Mouse (Mus musculus): ENCODE data around the gene Ing1.

The Ing1 gene

DNA sequence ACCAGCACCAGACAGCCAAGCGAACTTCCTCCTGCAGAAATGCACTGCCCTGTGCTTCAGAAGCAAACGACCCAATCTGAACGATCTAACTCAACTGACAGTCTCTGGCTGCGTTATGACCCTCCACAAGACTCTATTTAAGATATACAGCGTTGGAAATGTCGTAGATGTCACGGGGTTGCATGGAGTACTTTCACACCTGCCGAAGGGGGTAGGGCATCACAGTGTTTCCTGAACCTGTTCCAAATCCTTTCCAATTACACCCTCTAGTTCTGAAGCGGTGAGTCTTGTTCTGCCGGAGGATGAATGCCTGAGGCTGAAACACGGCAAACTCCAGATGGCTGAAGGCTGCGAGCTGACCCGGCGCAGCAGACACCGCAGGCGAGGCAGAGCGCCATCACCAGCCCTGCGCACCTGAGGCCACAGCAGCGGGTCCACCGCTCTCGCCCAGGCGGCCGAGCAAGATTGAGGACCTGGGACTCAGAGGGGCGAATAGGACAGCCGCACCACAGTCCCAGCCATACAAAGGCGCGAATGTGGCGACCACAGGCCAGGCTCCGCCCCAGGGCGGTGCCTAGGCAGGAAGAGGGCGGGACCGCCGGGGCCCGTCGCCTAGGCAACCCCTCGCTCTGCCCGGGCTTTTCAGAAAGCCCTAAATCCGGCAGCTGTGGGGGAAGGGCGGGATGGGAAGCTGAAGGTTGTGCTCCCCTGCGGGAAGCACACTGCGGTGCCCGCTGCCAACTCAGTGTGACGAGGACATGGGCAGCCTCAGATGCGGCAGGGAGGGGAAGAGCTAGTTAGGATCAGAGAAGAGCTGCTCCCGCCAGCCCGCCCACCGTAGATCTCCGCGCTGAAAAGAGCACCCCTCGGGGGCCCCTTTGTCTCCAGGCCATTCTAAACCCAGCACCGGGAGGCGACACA, at the start of gene Ing1:
Gene Ing1, plus strand, starts transcription at position 773 of the 921 bp plus-strand sequence.
- DNase-seq, result peak; percentile 96 to 97

DNA sequence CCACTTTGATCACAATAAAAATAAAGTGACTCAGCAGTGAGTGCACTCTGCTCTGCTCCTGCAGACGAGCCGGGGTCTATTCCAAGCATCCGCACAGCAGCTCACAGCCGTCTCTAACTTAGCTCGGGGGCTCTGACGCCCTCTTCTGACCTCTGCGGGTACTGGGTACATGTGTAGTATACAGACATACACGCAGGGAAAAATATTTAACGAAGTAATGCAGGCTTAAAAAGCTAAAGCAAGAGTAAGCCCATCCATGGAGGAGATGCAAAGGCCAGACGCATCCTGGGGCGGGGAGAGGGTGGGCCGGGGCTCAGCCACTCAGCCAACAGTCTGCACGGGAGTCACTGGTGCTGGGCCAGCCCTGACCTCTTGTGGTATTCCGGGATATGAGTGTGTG, 49.3 kb upstream of the Ing1 start:
- DNase-seq, result no peak

DNA sequence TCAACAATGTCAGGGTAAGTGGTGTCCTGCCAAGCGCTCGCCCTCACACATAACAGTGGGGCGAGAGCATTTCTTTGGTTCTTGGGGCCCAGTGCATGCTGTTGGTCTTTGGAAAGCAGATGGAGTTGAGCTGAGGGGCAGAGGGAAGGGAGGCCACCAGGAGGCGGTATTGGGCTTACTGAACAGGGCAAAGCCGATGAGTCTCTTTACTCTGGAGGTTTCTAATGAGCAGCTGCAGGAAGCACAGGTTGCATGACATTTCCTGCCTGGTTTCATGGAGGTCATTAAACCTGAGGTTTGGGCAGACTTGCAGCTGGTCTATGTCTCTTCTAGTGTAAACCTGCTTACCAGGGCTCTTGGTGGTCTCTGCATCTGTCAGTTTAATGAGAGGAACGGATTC, 48.6 kb upstream of the Ing1 start:
- DNase-seq, result peak; percentile 36 to 63

DNA sequence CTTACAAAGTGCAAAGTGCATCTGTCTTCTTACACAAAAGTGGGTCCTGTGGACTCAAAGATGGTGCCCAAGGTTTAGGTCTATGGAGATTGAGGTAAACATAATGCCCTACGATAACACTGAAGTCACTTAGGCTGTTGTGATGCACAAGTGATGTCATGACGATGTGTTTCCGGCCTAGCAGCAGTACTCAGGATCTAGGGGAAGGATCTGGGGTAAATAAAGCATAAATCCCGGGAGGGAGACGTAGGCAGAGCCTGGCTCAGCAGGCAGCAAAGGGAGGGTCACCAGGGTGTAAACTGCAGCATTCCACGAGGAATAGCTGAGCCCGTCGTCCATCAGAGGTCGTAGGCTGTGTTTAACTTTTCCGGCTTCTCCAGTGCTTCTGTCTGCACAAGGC, 46.5 kb upstream of the Ing1 start:
- DNase-seq, result no peak

DNA sequence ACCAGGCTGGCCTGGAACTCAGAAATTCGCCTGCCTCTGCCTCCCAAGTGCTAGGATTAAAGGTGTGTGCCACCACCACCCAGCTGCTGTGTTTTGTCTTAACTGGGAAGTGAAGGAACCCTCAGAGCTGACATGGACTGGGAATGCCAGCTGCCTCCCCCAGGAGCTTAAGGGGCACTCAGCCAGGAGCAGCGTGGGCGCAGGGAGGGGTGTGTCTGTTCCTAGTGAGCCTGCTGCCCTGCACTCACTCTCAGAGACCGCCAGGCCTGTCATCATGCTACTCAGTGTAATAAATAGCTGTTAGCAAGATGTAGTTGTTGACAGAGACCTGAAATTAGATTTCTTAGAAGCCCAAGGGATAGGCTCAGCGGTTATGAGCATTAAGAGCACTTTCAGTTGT, 44.4 kb upstream of the Ing1 start:
- DNase-seq, result no peak

DNA sequence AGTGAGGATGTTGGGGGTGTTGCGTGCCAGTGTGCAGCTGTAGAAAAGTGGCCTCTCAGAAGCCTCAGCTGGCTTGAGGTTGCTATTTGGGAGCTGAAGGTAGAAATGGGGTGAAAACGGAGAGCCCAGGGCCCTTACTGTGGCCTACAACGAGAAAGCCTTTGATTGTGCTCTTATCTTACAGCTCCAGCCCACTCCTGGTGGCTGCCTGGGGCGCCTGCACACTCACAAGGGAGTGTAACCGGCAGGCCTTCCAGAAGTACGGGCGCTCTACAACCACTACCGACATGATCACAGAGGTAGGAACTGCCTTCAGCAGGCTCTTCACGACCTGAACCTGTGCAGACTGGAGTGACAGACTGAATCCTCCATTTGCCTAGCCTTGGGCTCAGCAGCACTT, 42.7 kb upstream of the Ing1 start:
- DNase-seq, result no peak

DNA sequence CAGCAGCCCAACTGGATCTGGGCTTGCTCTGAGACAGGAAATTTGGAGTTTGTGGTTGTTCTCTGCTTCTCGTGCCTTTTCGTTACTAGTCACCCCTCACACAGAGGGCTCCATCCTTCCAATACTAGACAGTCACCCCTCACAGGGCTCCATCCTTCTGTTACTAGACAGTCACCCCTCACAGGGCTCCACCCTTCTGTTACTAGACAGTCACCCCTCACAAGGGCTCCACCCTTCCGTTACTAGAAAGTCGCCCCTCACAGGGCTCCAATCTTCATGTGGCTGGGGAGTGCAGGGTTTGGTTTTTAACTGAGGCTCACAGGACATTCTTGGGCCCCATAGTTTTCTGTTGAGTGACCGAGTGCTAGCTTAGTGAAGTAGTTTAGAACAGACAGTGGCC, 42.1 kb upstream of the Ing1 start:
- no peak for DNase-seq

DNA sequence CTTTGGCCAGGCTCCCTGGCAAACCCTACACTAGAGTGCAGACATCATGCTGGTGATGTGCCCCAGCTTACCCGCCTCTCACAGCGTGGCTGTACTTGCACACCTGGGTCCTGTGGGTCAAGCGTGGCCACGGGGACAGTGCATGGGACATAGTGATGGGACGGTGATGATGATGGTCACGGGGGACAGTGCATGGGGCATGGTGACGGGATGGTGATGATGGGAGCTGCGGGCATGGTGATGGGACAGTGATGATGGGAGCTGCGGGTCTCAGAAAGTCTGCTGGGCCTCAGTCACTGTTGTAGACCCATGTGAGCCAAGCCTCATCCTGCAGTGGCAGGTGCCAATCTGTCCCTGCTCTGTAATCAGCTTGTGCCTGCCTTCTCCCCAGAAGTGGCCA, 39.1 kb upstream of the Ing1 start:
- no peak for DNase-seq

DNA sequence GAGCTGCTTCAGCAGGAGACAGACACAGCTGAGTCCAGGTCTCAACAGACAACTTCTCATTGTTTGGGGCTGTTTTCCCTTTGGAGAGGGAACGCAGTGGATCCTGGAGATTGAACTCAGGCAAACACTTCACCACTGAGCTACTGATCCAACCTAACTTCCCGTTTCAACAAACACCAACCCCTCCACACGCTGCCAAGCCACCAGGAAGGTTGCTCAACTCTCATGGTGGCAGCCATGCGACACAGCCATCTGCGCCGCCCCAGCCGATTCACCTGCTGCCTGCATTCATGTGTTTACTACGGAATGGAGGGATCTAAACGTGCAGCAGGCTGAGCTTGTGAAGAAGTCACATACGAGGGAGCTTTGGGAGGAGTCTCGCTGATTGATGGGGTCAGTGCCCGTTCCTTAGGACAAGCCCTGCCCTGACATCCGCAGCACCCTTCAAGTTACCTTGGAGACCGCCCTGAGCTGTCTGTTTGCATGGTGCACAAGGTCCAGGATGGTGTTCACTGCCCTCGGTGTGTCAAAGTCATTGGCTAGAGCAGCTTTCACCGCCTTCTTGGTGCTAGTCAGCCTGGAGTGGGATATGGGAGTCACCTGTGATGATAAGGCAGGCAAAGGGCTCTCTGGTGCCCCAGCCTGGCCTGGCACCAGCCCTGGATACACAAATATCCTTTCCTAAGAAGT, 37.9 kb upstream of the Ing1 start:
- DNase-seq, result no peak

DNA sequence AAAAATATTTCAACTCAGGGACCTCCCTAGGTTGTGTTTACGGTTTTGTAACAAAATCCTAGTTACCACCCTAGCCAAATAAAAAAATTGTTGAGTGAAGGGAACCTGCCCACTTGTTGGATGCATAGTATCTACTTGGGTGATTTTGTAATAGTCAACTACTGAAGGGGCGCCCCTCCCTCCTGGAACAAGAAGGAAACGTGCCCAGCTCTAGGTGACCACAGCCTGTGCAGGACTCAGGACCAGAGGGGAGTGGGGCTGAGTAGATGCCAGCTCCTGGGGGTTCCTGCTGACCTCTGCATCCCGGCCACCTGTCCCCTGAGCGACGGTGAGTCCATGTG, 37.3 kb upstream of the Ing1 start:
- no peak for DNase-seq

DNA sequence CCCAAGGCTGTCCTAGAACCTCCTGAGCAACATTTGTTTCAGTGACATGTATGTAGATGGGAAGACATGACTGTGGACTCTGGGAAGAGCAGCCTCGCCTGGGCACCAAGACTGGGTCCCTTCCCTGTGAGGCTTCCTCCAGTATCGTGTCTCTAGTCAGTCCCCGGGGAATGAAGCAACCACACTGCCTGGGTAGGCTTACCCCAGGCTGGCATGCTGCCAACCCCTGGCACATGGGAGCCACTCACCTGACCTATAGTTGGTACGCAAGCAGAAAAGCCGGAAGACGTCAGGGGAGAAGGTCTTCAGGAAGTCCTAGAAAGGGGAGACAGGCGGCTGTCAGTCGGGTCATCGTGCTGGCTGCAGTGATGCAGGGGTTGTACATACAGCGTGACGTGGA, 36.7 kb upstream of the Ing1 start:
- no peak for DNase-seq

DNA sequence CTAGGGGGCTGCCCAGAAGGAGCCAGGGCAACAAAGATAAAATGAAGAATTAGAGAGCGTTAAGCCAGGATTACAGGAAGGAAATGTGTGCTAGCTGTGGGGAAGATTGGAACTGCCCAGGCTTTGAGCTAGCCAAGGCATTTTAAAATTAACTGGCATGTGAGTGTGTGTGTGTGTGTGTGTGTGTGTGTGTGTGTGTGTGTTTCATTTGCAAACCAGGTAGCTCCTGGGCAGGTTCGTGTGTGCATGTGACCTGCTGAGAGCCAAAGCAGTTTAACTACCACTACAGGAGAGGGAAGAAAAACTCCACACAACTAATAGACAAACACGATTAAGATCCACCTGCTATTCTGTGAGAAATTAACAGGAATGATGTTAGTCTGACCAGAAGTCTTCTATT, 32.0 kb upstream of the Ing1 start:
- no peak for DNase-seq

DNA sequence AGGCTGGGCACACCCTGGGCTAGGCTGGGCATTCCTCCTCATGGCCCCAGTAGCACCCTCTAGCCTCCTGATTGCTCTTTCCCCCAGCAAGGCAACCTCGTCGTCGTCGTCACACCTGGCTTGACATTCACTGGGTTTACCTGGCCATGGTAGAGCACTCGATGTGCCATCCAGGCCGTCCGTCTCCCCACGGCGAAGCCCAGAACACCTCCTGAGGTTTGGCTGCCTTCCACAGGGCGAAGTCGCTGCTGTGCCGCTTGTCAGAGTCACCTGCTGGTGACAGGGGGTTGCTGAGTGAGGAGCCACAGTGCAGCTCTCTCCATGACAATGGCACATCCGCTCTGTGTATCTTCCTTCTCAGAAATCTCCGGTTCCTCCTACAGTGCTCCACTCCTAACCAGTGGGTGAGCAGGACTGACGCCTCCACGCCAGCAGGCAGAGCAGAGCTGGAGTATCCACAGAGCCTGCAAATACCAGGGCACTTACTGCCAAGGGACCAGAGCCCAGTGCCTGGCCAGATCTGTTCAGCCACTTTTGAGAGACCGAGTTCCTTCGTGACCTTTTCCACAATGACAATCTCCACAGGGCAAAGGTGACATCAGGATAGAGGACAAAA, 25.1 kb upstream of the Ing1 start:
- no peak for DNase-seq

DNA sequence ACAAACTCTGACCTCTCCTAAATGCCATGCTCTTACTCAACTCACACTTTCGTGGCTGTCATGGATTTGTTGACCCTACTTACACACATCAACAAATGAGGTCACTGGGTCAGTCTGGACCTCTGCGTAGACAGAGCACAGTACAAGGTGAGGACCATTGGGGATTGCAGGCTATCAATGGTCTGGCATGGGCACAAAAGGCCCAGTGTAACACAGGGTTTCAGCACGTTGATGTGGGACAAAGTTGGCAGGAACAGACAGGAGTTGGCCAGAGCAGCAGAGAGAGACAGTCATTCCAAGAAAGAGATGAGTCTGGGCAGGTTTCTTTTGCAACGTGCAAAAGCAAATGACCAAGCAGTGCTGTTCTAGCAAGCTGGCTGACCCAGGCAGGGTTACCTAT, 24.5 kb upstream of the Ing1 start:
- DNase-seq, result no peak

DNA sequence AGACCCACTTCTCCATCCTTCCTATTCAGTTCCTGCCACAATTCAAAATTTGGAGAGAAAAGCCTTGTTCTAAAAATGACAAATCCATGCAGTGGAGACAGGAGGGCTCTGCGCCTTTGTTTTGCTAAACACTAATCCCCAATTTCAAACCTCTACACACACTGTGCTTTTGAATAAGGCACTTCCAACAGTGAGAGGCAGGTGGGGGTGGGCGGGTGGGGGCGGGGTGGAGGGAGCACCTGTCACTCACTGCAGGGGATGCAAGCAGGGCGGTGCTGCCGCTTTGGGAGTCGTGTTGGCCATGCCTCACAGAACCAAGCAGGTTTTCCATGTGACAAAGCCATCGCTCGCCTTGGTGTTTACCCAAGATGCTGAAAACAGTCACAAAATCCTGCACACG, 20.9 kb upstream of the Ing1 start:
- DNase-seq, result no peak

DNA sequence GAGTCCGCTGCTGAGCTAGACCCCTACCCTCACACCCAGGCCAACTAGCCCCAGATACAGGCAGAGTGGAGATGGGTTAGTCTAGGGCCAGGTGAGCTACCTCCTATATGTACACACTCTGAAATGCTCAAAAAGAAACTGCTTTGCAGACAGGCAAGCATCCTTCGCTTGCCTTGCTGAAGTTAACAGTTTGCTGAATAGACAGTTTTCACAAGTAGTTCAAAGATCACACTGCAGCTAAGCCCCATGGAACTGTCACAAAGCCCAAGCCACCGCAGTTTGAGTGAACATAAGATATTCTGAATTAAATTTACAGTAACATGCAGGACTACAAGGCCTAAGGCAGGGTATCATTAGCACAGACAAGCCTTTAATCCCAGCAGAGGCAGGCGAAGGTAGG, 16.3 kb upstream of the Ing1 start:
- DNase-seq, result no peak

DNA sequence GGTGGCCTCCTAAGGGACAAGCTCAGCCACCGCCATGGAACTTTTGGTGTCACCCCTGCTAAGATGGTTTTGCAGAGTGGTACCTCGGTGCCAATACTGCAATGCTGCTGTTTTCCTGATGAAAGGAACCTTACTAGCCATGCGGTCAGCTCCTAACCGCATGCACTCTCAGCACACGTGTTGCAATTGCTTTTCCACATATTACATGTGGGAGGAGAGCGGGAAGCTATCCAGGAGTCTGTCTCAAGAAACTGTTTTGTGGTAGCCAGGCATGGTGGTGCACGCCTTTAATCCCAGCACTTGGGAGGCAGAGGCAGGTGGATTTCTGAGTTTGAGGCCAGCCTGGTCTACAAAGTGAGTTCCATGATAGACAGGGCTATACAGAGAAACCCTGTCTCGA, 15.2 kb upstream of the Ing1 start:
- no peak for DNase-seq

DNA sequence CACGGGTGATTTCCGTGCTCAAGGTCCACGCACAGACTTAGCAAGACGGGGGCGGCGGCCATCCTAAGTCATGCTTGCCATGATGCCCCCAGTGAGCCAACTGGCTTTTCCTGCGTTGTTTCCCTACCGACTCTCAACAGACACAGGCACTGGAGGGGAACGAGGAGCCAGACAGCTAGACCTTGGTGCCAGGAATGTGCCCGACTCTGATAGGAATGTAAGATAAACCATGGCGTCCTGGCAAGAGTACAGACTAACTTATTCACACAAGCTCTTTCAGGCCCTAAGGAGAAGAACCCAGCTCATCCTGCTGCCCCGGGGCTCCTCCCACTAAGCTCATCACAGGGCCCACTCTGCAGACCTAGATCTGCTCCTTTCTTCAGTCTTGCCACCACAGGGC, 13.3 kb upstream of the Ing1 start:
- no peak for DNase-seq

DNA sequence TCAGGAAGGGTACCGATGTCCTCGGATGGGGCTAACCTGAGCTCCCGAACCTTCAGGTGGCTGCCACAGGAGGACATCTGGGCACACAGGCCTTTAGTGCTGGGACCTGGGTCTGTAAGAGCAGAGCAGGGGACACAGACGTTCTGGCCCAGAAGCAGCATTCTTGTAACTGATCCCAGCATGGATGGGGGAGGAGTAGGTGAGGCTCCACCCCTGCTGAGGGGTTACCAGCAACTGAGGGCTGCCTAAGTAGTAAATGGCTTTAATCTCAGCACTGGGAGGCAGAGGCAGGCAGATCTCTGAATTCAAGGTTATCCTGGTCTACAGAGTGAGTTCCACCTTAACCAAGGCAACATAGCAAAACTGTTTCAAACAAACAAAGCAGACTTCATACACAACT, 12.5 kb upstream of the Ing1 start:
- no peak for DNase-seq

DNA sequence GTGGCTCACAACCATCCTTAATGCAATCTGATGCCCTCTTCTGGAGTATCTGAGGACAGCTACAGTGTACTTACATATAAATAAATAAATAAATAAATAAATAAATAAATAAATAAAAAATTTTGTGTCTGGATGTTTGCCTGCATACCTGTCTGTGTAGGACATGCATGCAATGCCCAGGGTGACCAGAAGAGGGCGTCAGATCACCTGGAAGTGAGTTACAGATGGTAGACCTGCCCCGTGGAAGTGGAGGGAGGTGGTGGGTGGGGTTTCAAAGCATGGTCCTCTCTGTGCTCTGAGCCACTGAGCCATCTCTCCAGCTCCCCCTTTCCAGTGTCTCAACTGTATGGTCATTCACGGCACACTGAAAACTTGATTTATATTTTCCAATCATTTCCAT, 11.0 kb upstream of the Ing1 start:
- peak; percentile 44 to 72 for DNase-seq

DNA sequence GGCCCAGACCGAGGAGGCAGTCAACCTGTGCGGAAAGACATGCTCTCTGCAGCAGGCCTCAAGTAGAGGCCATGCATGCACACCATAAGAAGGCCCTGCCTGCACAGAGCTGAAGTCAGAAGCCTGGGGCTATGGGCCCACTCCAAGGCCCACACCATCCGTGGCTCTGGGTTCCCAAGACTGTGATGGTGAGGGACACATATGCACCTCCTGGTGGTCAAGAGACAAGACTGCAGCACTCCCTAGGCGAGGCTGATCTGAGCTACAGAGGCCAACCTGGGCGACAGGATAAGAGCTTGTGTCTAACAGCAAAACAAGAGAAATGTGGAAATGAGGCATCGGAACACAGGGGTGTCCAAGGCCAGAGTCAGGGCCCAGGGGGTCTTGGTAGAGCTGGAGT, 8.3 kb upstream of the Ing1 start:
- no peak for DNase-seq

DNA sequence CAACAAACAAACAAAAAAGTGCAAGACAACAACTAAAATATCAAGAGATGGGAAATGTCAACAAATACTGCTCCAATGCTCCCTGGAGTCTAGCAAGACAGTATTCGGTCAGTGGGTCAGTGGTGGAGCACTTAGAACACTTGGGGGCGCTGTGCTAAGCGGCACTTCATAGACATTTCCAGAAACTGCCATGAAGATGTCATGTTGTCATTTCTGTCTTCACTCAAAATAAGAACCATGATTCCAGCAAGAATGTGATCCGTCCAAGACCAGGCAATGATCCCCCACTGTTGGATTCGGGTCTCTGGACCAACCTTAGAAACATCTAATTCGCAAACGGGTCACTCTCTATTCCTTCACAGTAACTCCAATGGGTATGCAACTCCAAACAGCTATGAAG, 5.7 kb upstream of the Ing1 start:
- peak; percentile 29 to 57 for DNase-seq

DNA sequence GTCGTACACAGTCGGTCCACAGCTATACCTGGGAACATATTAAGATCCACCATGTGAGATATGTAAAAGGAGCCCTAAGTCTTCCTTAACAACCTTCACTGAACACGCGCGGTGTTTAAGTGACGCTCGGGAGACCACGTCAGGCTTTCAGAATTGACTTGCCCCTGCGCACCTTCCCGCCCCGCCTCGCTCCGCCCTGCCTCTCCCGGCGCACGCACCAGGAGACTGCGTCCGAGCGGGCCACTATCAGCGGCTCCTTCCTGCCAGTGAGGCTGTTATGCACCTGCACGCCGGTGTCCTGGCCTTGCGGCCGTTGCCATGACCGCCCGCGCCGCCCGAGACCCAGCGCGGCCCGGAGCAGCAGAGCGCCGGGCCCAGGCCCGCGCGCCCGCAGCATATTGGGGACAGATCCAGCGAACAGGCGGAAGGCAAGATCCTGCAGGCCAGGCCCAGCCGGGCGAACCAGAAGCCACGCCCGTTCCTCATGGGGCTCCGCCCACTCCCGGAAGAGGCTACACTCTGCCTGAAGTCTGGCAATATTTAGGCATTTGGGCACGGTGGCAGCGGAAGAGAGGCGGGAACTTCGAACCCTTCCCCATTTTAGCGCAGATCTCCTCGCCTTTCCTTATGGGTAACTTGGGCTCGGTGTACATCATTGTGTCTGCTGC, 5.0 kb upstream of the Ing1 start, which contains the start of gene Cars2:
Gene Cars2, minus strand, starts transcription at position 503 of the 668 bp plus-strand sequence.
- DNase-seq, result peak; percentile 91 to 97

Data from spleen, adult 18-20 months (tissue).